Mouse (Mus musculus): ENCODE data around the gene Pdcd1.
"Not testable (repeated sequence)": the region's sequence is repeated elsewhere in the genome, so short reads cannot be mapped to it uniquely, and the experiment has no call there.

Gene Pdcd1

GRCm38 (mm10) chr1:94027506-94028108 lies 24.7 kb downstream of the Pdcd1 start:
- DNase-seq, result no peak

- no peak for DNase-seq
Measured at GRCm38 (mm10) chr1:94020151-94020550, 32.2 kb downstream of the Pdcd1 start, which contains the start of gene Neu4. Gene Neu4 (plus strand): TSS chr1:94020451.

- no peak for DNase-seq
Measured at GRCm38 (mm10) chr1:94011643-94012042, 40.7 kb downstream of the Pdcd1 start.

- DNase-seq, result not testable (repeated sequence)
Measured at GRCm38 (mm10) chr1:94008826-94009225, 43.5 kb downstream of the Pdcd1 start.

GRCm38 (mm10) chr1:94005954-94006506 lies 46.3 kb downstream of the Pdcd1 start:
- DNase-seq, result not testable (repeated sequence)

GRCm38 (mm10) chr1:94001023-94001422 lies 51.3 kb downstream of the Pdcd1 start:
- no peak for DNase-seq

- not testable (repeated sequence) for DNase-seq
Measured at GRCm38 (mm10) chr1:93991491-93991890, 60.9 kb downstream of the Pdcd1 start.

GRCm38 (mm10) chr1:93991068-93991467 lies 61.3 kb downstream of the Pdcd1 start:
- DNase-seq, result not testable (repeated sequence)

GRCm38 (mm10) chr1:93990209-93990608 lies 62.1 kb downstream of the Pdcd1 start, which contains the start of gene Gal3st2c:
Gene Gal3st2c (plus strand): TSS chr1:93990509.
- DNase-seq, result not testable (repeated sequence)

GRCm38 (mm10) chr1:93988786-93989185 lies 63.6 kb downstream of the Pdcd1 start:
- no peak for DNase-seq
